Mouse (Mus musculus): ENCODE data around the gene Nfx1.

- TF ChIP-seq CTCF (IDR thresholded peaks at IDR 0.05; ENCODE audit: low read depth) (no peak), EP300 (optimal IDR thresholded peaks at IDR 0.05) (no peak)
These were observed 42.6 kb downstream of the Nfx1 start for GRCm38 (mm10) chr4:41013351-41013750.
